Mouse (Mus musculus) limb, embryonic 11.5 days (tissue): ENCODE measurements at regions not wholly inside any gene's neighbourhood (a gene's known extent, or its start where the extent isn't known, plus 50 kb on each side); places are given as distances from the start of the nearest gene placed in this dataset.

Experiments used
- ATAC-seq: fragments of 200-750 bp; cut with Nextera tagmentation; 2 replicates; pipeline ENCODE4 v1.8.0; 2017; ENCODE audit warnings: low read depth; ENCODE audit not compliant: insufficient number of reproducible peaks, low FRiP score, low TSS enrichment
- DNase-seq: peaks from one replicate; pipeline ENCODE4 v3.0.0-alpha.2; 2015; ENCODE audit warnings: low spot score
- H3K27ac ChIP-seq: fragments of 300-500 bp; sonication (generic); replicated peaks from 2 replicates; pipeline ENCODE4 v1.5.1; 2014; ENCODE audit warnings: low read depth, mild to moderate bottlenecking, low read length
- H3K27me3 ChIP-seq: fragments of 300-500 bp; sonication (generic); 2 replicates; pipeline ENCODE4 v1.6.1; 2014; ENCODE audit warnings: mild to moderate bottlenecking, low read length, mixed read lengths; ENCODE audit not compliant: control insufficient read depth, insufficient read depth
- H3K36me3 ChIP-seq: fragments of 300-500 bp; sonication (generic); 2 replicates; pipeline ENCODE4 v1.6.1; 2014; ENCODE audit warnings: mild to moderate bottlenecking, low read length, moderate library complexity, mixed read lengths; ENCODE audit not compliant: control insufficient read depth, insufficient read depth
- H3K4me1 ChIP-seq: fragments of 300-500 bp; sonication (generic); 2 replicates; pipeline ENCODE4 v1.6.1; 2014; ENCODE audit warnings: low read length, mixed read lengths; ENCODE audit not compliant: control insufficient read depth, insufficient read depth
- H3K4me2 ChIP-seq: fragments of 300-500 bp; sonication (generic); 2 replicates; pipeline ENCODE4 v1.6.1; 2014; ENCODE audit warnings: low read depth, mild to moderate bottlenecking, moderate library complexity; ENCODE audit not compliant: severe bottlenecking
- H3K4me3 ChIP-seq: fragments of 300-500 bp; sonication (generic); 2 replicates; pipeline ENCODE4 v1.5.1; 2014; ENCODE audit warnings: low read depth, low read length
- H3K9ac ChIP-seq: fragments of 300-500 bp; sonication (generic); 2 replicates; pipeline ENCODE4 v1.6.1; 2014; ENCODE audit warnings: mild to moderate bottlenecking, low read length
- H3K9me3 ChIP-seq: fragments of 300-500 bp; sonication (generic); 2 replicates; pipeline ENCODE4 v1.6.1; 2016; ENCODE audit warnings: low read length; ENCODE audit not compliant: control insufficient read depth
- WGBS: fragments of 180-500 bp; shearing (Covaris S2); extraction: QIAGEN DNeasy Blood & Tissue Kit; methylation state at CpG from one replicate; pipeline ENCODE4 v1.1.7; 2014; 5-methylcytosine and 5-hydroxymethylcytosine counted together

DNA sequence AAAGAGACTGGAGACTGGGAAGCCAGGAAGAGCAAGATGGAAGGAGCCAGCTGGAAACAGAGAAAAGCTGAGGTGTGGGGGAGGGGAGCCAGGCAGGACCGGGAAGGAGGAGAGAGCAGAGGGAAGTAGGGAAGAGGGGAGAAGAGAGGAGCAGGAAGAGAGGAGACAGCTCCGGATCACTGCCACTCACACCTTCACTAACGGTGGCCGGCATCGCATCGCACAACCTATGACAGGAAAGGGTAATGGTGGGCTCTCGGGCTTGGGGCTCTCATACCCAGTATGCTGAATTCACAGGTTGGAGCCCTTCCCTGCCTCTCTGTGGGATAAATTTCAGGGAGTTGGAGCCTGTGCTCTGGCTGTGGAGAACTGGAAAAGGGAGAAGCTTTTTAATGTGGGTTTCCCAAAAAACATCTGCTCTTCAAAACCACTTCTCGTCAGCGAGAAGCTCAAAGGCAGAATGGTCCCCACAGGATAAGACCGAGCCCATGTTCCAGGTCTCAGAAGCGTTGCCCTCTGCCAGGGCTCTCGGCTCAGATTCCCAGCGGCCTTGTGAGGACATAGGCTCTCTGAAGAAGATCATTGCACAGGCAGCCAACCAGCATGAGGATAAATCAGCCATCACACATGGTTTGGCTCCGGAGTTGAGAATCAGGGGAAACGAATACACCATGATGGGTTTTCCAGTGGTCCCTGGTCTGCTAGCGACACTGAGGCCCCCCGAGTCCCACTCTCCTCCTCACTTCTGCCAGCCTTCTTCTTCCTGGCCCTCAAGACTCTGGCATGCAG is 53.8 kb upstream of the Coro2b start:
- WGBS, result 90% methylated on average over 17 of the region's 17 CpGs
- no peak for DNase-seq
- H3K27me3 ChIP-seq, result no peaks in the 10 kb centered on the region
- no peak for ATAC-seq
- H3K27ac ChIP-seq, result no peak overlapping the region
- no peak overlapping the region for H3K4me2 ChIP-seq
- no peaks in the 10 kb centered on the region for H3K36me3 ChIP-seq
- no peaks in the 10 kb centered on the region for H3K4me1 ChIP-seq
- no peaks in the 10 kb centered on the region for H3K9me3 ChIP-seq
- H3K9ac ChIP-seq, result no peak overlapping the region
- H3K4me3 ChIP-seq, result no peak overlapping the region

DNA sequence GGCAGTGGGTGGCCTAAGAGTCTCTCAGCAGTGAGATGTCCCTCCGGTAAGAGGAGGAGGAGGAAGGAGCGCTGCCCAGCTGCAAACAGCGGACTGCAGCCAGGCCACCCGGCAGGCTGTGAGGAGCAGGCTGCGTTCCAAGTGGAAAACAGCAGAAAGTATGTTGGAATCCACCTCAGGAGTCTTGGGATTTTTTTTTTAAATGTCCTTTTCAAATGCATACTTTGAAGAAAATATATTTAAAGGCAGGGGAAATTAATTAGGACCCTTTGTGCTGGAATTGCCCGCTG is 54.3 kb upstream of the Coro2b start:
- Histone ChIP-seq H3K9me3 (no peaks in the 10 kb centered on the region), H3K4me2 (no peak overlapping the region), H3K36me3 (no peaks in the 10 kb centered on the region), H3K27me3 (no peaks in the 10 kb centered on the region), H3K4me1 (no peaks in the 10 kb centered on the region), H3K9ac (no peak overlapping the region), H3K27ac (no peak overlapping the region; the same call in 1 of the 2 replicates), H3K4me3 (no peak overlapping the region)
- WGBS, result 86% methylated on average over 6 of the region's 6 CpGs
- DNase-seq (no peak), ATAC-seq (no peak)

DNA sequence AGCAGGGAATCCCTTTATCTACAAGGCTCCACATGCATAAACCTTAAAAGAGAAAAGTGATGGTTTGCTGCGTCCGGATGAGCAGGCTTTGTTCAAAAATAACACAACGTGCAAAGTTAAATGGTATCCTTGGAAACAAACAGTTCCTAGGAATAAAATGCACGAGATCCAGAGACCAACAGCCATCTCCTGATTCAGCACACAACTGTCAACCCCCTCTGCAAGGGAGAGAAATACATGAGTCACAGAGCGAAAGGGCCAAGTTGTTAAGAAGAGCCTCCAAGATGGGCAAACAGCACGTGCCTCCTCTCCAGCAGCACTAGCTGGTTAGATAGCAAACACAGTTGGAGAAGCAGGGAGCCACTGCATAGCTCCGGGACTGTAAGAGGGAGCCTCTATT is 61.2 kb upstream of the Coro2b start:
- Histone ChIP-seq H3K36me3 (no peaks in the 10 kb centered on the region), H3K4me3 (no peak overlapping the region), H3K4me2 (no peak overlapping the region), H3K27me3 (no peaks in the 10 kb centered on the region), H3K9ac (no peak overlapping the region), H3K27ac (no peak overlapping the region), H3K4me1 (no peaks in the 10 kb centered on the region), H3K9me3 (no peaks in the 10 kb centered on the region)
- DNase-seq (no peak), ATAC-seq (no peak)
- 87% methylated on average over 7 of the region's 7 CpGs for WGBS

DNA sequence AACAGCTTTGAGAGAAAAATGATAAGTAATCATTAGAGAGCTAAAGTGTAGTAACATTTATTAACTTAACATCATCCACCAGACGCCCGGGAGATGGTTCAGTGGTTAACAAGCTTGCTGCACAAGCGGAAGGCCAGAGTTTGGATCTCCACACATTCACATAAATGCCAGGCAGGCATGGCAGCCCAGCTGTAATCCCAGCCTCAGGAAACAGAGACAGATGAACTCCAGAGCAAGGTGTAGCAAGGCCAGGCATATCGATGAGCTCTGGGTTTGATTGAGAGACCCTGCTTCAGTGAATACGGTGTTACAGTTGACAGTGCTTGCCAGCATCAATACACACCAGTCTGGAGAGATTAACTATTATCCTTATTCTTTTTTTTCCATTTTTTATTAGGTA is 62.1 kb upstream of the Coro2b start:
- ATAC-seq (no peak), DNase-seq (no peak)
- Histone ChIP-seq H3K27ac (no peak overlapping the region), H3K4me2 (no peak overlapping the region), H3K4me1 (no peaks in the 10 kb centered on the region), H3K27me3 (no peaks in the 10 kb centered on the region), H3K36me3 (no peaks in the 10 kb centered on the region), H3K9ac (no peak overlapping the region), H3K4me3 (no peak overlapping the region), H3K9me3 (no peaks in the 10 kb centered on the region)
- 95% methylated on average over 5 of the region's 5 CpGs for WGBS

DNA sequence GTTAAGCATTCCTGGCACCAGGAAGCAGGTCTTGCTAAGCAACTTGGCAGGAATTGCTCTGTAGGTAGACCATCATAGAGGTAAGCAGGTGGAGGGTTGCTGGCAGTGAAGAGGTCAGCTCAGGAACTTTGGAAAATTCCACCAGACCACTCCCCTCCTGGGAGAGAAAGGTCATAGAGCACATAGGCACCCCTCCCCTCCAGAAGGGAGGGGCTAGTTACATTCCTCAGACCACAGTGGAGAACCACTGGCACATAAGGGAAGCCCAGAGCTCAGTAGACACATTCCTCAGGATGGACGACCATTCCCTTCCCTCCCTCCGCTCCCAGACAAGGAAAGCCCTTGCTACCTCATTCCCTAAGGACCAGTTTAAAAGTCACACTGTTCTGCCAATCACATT is 67.1 kb upstream of the Itga11 start:
- 86% methylated on average over 2 of the region's 2 CpGs for WGBS
- Histone ChIP-seq H3K36me3 (no peaks in the 10 kb centered on the region), H3K9me3 (no peaks in the 10 kb centered on the region), H3K4me3 (no peak overlapping the region), H3K4me1 (peaks cover 9% of the 10 kb centered on the region), H3K9ac (no peak overlapping the region), H3K27ac (no peak overlapping the region), H3K27me3 (no peaks in the 10 kb centered on the region), H3K4me2 (no peak overlapping the region)
- ATAC-seq (no peak), DNase-seq (no peak)

DNA sequence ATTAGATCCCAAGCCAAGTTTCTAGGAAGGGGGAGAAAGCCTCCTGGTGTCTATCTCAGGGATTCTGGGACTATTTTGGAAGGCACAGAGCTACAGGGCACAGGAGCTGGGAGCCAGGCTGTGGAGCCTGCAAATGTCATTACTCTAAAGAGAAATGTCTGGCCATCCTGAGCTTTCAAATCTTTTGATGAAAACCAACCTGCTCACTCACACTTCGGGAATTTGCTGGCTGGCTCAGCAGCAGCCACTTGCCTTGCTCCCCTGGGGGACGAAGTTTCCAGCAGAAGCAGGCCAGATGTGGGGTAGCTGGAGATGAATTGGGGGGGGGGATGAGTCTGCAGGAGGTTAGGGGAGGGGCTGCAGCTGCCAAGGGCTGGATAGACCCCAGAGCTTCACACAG is 66.2 kb upstream of the Itga11 start:
- no peak for DNase-seq
- H3K4me2 ChIP-seq, result no peak overlapping the region
- H3K27ac ChIP-seq, result peak overlapping the region; percentile 36; the same call in 1 of the 2 replicates
- H3K9ac ChIP-seq, result no peak overlapping the region
- H3K9me3 ChIP-seq, result no peaks in the 10 kb centered on the region
- 0 out of 2 replicates have a peak, but pooled peaks have one; percentile 21 for ATAC-seq
- peaks cover 13% of the 10 kb centered on the region for H3K4me1 ChIP-seq
- H3K27me3 ChIP-seq, result no peaks in the 10 kb centered on the region
- WGBS, result 36% methylated on average over 2 of the region's 2 CpGs
- no peak overlapping the region for H3K4me3 ChIP-seq
- H3K36me3 ChIP-seq, result no peaks in the 10 kb centered on the region

DNA sequence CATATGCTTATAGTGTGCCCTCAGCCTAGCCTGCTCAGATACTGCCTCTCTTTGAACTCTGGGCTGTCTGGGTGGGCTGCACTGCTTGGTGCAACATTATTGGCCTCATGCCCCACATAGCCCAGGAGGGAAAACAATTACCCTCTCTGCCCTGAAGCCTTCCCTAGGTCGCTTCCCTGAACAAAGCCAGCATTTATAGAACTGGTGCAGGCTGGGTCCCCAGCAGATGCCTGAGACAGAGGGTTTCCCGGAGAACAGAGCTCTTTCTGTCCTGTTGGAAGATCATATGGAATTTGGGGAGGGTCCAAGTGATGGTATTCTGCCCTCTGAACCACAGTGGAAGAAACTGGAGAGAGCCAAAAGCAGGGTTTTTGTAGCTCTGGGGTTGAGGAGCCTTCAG is 64.6 kb upstream of the Itga11 start:
- Histone ChIP-seq H3K36me3 (no peaks in the 10 kb centered on the region), H3K27ac (peak overlapping the region; percentile 50; the same call in 1 of the 2 replicates), H3K4me2 (no peak overlapping the region), H3K4me3 (no peak overlapping the region), H3K4me1 (peaks cover 13% of the 10 kb centered on the region), H3K9me3 (no peaks in the 10 kb centered on the region), H3K27me3 (no peaks in the 10 kb centered on the region), H3K9ac (no peak overlapping the region)
- DNase-seq (no peak), ATAC-seq (peak; percentile 39; the same call in 1 of the 2 replicates)
- 51% methylated on average over 2 of the region's 2 CpGs for WGBS

DNA sequence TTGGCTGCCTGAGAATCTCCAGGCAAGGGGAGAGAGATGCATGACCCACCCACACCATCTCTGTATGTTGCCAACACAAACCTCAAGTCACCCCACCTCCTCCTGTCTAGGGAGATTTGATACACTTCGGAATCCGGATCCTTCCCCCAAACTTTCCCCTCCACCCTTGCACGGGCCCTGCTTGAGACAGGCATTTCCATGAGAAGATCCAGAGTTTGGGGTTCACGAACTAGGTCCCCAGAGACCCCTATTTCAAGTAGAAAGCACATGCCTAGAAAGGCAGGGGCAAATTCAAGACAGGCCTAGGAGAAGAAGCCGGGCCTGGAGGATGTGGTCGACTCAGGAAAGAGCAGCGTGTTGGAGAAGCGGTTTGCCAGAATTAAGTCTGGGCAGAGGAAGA is 63.8 kb upstream of the Itga11 start:
- Histone ChIP-seq H3K9me3 (no peaks in the 10 kb centered on the region), H3K27ac (0 out of 2 replicates have a peak overlapping the region, but pooled peaks have one; percentile 50), H3K4me1 (peaks cover 13% of the 10 kb centered on the region), H3K27me3 (no peaks in the 10 kb centered on the region), H3K36me3 (no peaks in the 10 kb centered on the region), H3K4me3 (no peak overlapping the region), H3K9ac (no peak overlapping the region), H3K4me2 (no peak overlapping the region)
- ATAC-seq, result no peak
- DNase-seq, result no peak
- 86% methylated on average over 8 of the region's 8 CpGs for WGBS

DNA sequence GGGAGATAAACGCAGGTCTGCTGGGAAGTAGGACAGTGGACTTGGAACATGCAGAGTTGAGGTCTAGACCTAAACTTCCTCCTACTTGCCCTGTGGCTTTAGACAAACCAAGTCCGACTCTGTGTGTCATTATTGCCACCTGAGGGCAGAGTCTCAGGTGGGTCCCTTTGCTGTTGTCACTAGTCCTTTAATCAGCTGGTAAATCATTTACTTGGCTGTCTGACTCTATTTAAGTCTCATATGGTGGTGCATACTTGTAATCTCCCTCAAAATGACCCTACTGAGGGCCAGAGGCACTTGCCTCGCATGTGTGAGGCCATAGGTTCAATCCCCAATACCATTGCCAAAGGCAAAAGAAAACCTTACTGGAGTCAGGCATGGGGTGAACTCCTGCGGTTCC is 62.7 kb upstream of the Itga11 start:
- DNase-seq, result no peak
- Histone ChIP-seq H3K27ac (no peak overlapping the region), H3K4me3 (no peak overlapping the region), H3K36me3 (no peaks in the 10 kb centered on the region), H3K9ac (no peak overlapping the region), H3K4me1 (peaks cover 13% of the 10 kb centered on the region), H3K27me3 (no peaks in the 10 kb centered on the region), H3K4me2 (no peak overlapping the region), H3K9me3 (no peaks in the 10 kb centered on the region)
- 89% methylated on average over 4 of the region's 4 CpGs for WGBS
- ATAC-seq, result no peak
